Mouse (Mus musculus): ENCODE measurements around the gene Tmem82.
"Not testable (repeated sequence)": the region's sequence is repeated elsewhere in the genome, so short reads cannot be mapped to it uniquely, and the experiment has no call there.

Tmem82 gene

DNA sequence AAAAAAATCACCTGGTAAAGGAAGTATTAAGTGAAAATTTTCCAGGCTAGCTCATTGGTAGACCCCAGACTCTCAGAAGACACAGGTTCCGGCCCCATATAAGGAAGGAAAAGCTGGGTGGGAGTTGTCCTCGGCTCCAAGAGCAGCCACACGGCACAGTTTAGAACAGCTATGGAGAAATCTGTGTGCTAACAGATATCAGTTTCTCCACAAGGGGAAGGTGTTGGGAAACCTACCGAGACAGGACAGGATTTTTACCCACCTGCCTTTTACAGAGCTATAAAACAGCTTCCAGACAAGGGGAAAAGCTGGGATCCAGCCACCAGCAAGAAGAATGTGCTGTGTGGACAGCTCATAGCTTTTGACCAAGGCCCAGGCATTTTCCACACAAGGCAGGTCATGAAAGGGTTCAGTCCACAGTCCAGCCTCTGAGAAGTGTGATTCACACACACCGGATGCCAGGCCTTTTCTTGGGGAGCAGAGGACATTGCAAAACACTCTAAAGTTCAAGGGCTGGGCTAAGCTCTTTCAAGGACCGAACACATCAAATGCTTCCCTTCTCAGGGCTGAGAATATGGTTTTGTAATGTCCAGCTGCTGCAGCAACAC lies 45.0 kb downstream of the Tmem82 start:
- no peak for DNase-seq

DNA sequence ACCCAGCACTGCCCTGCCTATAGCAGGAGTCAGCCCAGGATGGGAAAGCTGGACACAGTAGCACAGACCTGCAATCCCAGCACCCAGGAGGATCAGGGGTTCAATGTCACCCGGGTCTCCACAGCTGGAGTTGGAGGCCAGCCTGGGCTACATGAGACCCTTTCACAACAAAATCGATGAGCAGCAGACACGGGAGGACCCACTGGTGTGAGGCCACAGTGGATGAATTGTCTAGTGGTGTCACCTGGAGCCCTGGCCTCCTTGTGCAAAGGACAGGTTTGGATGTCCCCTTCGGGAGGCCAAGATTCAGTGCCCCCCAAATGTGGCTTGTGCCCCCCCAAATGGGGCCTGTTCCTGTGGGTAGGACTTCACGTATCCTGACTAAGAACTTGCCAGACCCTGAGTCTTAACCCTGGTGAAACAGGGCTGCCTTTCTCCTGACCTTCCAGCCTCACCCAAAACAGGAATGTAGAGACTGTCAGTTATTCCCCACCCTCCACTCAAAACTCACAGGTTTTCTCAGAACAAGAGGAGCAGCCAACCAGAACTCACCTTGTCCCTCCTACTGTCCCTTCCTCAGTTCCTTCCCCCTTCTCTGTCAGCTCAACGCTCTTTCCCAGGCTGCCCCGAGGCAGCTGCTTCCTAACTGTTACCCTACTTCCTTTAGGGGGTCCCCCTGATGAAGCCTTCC lies 45.6 kb downstream of the Tmem82 start:
- DNase-seq, result no peak

DNA sequence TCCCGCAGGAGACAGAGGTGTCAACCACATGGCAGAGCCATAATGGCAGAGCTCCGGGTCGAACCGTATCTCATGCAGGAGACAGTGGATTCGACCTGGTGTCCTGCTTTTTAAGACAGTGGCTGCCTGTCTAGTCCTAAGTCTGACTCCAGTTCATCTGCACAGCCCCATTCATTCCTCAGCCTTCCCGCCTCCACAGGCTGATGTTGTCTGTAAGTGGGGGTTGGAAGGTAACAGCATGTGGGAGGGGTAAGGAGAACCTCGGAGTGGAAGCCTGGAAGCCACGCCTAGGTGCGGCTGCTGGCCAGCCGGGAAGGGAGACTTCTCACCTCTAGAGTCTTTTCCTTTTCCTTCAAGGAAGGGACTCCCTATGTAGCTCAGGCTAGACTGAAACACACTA lies 46.5 kb downstream of the Tmem82 start:
- DNase-seq, result no peak

DNA sequence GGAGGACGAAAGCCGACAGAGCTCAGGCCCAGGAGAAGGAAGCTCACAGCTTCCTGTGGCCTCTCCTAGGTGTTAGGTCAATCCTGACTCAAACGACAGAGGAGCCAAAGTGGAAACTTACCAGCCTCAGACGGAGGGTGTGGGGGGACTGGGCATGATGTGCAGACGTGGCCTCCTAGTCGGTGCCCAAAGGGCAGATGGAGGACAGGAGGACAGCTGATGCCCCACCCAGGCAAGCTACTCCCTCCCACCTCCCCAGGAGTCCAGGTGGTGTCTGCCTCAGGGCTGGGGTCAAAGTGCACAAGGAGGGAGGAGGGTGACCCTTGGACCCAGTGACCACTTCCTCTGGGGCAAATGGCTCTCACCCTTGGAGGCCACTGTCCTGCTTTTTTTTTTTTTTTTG lies 47.1 kb downstream of the Tmem82 start:
- DNase-seq, result no peak

DNA sequence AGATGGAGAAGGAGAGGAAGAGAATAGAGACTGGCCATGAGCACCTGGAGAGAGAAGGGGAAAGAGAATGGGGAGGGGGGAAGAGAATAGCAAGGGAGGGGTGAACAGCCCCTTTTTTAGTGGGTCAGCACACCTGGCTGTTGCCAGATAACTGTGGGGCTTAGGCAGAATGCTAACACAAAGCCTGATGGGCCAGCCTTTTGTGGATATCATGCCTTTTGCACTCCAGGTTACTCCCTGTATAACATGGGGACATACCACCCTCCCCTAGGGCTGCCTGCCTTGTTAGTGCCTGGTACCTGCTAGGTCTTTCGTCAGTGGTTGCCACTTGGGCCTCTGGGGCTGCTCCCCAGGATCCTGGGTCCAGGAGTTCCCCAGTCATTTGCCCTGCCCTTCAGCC lies 47.6 kb downstream of the Tmem82 start:
- no peak for DNase-seq

DNA sequence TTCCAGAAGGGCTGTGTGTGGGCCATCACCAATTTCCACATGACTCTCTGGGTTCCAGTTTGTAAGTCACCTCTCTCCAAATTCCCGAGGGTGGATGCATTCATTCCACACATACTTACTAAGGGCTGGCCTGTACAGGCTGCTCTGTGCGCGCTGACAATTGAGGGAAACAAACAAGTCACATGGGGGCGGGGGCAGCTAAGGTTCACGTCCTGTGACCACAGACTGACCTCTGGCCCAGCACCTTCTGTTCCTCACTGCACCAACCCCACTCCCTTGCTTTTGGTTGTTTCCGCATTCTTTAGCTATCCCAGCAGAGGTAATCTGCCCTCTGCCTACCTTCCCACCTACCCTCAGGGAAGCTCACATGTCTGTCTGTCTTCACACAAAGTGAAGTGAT lies 48.4 kb downstream of the Tmem82 start:
- DNase-seq, result no peak

DNA sequence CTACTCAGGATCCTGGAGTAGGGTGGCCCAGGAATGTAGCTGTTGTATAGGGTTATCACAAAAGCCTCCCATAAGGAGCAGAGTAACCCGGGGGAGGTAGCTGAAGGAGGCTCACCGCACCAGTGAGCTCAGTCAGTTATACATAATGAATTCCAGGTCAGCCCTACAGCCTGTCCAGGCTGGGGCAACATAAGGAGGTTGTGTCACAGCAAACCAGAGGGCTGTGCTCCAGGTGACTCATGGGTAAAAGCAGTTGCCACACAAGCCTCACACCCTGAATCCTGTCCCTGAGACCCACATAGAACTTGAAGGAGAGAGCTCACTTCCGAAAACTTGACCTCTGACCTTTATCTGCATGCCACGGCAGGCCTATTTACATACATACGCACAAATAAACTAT lies 49.5 kb downstream of the Tmem82 start:
- DNase-seq, result no peak

DNA sequence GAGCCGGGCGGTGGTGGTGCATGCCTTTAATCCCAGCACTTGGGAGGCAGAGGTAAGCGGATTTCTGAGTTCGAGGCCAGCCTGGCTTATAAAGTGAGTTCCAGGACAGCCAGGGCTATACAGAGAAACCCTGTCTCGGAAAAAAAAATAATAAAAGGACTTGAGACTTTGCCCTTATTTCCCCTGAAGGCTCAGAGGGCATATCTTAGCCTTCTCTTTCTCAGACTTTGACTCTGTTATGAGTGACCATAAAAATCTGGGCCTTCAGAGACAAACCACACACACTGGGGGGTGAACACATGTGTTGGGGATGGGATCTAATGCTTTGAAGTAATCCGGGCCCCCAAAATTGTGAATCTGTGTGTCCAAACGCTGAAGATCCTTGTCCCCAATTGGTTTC lies 51.3 kb downstream of the Tmem82 start:
- not testable (repeated sequence) for DNase-seq

DNA sequence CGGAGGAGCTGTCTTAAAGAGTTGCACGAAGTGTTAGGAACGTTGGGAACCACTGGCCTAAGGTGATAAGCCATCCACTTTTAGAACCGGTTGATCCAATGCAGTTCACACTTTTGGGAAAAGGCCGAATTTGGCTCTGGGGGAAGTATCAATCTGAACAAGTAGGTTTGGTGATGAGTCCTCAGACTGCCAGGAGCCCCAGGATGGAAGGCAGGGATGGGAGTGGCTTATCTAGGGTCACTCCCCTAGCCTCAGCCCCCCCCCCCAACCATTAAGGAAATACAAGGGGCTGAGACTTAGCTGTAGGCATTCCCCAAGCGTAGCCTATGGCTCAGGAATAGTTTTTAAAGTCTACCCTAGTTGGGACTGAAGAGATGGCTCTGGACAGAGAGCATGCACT lies 52.2 kb downstream of the Tmem82 start:
- DNase-seq, result no peak

DNA sequence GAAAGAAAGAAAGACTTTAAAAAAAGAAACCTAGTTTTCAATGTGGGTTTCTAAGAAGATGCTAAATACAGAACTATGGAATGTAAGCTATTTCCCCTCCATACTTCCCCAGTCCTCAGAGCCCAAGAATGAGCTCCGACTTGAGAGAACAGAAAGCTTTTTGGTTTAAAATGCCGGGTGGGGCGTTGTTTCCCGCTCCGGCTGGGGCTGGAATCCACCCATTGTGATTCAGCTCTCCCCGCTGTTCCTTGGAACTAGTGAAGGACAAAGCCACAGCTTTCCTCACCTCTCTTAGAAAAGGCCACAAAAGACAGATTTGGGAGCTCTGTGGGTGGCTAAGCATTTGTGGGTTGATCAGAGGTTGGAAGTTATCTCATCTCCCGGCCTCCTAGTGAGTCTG lies 53.1 kb downstream of the Tmem82 start:
- no peak for DNase-seq

DNA sequence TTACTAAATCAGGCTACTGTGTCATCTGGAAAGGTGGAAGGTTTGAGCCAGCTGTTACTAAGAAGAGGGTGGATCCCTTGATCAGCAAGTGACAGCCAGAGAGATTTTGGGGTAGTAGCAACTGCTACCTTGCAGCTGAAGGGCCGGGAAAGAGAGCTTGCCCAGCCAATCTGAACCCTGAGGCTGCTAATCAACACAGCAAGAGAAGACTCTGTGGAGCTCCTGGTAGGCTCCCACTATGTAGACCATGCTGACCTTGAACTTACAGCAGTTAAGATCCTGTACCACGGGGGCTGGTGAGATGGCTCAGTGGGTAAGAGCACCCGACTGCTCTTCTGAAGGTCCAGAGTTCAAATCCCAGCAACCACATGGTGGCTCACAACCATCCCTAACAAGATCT lies 53.8 kb downstream of the Tmem82 start:
- no peak for DNase-seq

DNA sequence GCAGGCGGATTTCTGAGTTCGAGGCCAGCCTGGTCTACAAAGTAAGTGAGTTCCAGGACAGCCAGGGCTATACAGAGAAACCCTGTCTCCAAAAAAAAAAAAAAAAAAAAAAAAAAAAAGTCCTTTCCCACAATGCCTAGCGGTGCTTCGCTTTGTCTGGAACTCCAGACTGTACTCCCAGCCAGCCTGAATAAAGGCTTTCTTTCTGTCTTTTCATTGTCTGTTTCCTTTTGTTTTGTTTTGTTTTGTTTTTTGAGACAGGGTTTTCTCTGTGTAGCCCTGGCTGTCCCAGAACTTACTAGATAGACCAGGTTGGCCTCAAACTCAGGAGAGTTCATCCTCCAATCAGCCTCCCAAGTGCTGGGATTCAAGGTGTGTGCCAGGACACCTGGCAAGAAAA lies 54.2 kb downstream of the Tmem82 start:
- DNase-seq, result no peak

Measured in right cerebral cortex, postnatal 4 days (tissue).